Mouse (Mus musculus): ENCODE measurements around the gene Psap.

GRCm38 (mm10) chr10:60245635-60246034, 31.8 kb upstream of the Psap start:
- TF ChIP-seq CTCF (IDR thresholded peaks at IDR 0.05; ENCODE audit: borderline replicate concordance, extremely low read depth, insufficient read depth, insufficient read length) (no peak), POLR2A (IDR thresholded peaks at IDR 0.05; ENCODE audit: borderline replicate concordance, extremely low read depth, insufficient read depth, insufficient read length, poor library complexity, severe bottlenecking) (no peak)
